Mouse (Mus musculus) v-Abl transformed pro-B cells (cell line): Measurements from ENCODE around the gene Olfr827.

Experiments
- in situ Hi-C, 2 experiments: fragments of 400-800 bp; cut with MboI; formaldehyde crosslinking; loops; one replicate each; pipeline ENCODE4 v1.15.1; 2025; ENCODE audit not compliant: unreplicated experiment in 2 of 2

The Olfr827 gene

DNA sequence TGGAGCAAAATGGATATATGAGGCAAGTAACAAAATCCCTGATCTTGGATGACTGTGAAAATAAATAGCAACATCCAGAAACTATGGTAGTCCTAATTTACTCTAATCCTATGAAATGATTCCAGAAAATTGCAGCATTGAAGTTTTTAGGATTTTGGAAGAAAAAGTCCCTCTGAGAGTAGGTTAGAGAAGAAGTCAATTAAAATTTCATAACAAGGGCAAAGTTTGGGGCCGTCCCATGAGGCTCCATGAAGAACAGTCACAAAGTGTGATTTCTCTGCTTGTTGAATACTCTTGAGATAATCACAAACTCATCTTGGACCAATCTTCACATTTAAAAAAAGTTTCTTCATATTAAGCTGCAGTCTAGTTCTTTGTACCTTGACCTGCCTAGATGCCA lies at the start of gene Olfr827:
Gene Olfr827, minus strand, starts transcription at position 101 of the 400 bp plus-strand sequence.
- in situ Hi-C loops, result no loop called here

DNA sequence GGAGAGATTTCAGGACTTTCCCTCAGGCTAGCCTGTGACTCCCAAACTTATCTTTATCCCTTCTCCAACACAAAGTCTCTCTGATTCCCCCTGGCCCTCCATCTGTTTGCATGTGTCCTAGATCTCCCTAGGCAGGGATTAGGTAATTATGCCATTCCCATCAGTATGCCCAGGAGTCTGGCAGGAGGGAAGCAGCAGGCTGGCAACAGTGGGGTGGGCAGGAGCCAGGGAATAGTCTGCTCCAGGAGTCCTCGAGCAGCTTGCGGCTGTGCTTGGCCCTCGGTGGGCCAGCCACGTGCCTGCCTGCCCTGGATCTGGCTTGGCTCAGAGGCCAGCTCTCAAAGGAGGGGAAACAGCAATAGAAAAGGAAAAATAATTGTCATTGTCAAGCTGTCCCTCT lies 49.0 kb upstream of the Olfr827 start:
- in situ Hi-C loops, result no loop called here

DNA sequence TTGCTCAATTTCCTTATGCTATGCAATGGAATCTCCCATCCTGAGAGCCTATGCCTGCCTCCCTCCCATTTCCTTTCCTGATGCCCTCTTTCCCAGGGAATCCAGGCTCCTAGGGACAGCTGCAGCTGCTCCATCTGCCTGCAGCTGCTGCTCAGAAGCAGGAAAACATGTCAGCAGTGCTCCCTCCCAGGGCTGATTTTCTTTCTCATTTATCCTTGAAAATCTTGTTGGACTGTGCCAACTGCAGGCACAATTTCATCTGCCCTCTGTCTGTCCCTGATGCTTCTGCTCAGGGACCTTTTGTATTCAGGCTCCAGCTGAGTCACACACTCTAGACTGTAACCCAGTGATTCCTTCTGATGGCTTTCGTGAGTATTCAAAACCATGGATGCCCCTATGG lies 45.3 kb upstream of the Olfr827 start:
- in situ Hi-C loops, result no loop called here

DNA sequence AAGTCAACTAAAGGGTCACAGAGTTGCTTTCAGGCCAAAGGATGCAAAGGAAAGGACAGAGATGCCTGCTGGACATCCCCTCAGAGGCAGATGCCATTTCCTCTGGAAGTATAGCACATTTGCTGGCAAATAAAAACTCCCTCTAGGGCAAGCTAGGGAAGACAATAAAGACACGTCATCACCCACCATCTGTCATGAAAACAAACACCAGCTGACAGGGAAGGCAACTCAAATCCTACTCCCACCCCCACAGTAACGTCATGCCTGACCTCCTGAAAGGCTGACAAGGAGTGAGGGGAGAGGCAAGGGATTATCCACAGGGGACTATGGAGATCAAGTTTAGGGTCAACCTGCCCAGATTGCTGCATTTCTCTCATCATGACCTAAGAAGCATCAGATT lies 30.1 kb upstream of the Olfr827 start:
- in situ Hi-C loops, result no loop called here

DNA sequence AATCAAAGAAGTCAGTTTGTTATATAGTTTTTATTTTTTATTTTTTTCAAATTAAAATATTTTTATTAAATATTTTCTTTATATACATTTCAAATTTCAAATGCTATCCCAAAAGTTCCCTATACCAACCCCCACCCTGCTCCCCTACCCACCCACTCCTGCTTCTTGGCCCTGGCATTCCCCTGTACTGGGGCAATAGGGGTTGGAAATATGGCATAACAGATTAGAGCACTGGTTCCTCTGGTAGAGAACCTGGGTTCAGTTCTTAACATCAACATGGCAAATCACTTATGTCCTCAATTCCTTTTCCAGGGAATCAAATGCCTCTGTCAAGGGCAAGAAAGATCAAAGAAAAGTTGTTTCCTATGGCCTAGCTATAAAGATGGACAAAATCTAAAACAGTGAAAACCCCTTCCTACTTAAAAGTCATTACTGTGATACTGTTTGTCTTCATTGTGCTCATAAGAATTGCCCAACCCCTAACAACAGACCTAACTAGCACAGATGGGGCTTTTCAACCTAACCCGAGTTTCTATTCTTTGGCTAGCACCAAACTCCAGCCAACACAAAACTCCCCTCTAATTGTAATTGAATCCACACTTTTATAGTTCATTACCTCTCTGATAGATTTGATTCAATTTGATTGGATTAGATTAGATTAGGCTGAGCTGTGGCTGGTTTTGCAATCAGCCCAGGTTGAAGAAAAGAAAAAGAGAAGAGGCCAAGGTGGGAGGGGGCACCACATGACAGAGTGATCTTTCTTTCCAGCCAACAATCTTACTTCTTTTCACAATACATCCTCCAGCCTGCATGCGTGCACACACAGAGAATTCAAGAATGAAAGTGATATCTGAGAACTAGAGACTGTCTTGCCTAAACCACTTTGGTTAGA lies 24.4 kb upstream of the Olfr827 start:
- in situ Hi-C loops, result no loop called here

DNA sequence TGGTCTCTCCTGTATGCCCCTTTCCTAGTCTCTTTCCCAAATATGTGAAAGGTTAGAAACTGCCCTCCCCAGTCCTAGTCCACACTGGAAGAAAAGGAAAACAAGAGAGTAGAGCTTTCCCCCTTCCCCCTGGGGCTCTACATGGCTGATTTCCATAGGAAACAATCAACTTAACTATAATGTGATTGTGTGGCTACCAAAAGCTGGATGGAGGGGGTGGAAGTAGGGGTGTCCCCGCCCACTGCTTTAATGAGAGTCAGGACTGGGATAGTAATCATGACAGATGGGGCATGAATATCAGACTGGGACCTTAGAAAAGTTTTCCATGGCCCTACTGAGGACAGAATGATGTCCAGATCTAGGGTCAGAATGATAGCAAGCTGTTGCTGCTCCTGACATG lies 20.4 kb upstream of the Olfr827 start:
- in situ Hi-C loops, result loop anchor here in 1 of 2 experiments (5.0 kb wide), 1 partner anchor 63 kb away; no protein-coding TSS in a partner anchor

DNA sequence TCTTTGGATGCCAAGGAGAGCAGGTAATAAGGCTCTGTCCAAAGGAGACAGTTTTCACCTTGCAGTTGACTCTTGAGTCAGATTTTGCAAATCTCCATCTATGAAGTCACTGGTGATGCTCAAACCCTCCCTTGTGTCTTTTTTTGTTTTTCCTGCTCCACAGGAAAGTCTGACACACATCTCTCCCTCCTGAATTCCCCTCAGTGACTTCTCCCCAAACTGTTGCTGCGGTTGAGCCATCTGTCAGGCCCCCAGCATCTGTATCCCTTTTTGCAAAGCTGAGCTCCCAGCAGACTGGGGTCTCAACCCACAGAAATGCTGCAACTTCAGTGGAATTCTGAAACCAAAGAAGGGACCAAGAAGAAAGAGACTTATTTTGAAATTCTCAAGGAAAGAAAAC lies 17.9 kb upstream of the Olfr827 start:
- in situ Hi-C loops, result loop anchor here in 1 of 2 experiments (5.0 kb wide), 1 partner anchor 65 kb away; no protein-coding TSS in a partner anchor

DNA sequence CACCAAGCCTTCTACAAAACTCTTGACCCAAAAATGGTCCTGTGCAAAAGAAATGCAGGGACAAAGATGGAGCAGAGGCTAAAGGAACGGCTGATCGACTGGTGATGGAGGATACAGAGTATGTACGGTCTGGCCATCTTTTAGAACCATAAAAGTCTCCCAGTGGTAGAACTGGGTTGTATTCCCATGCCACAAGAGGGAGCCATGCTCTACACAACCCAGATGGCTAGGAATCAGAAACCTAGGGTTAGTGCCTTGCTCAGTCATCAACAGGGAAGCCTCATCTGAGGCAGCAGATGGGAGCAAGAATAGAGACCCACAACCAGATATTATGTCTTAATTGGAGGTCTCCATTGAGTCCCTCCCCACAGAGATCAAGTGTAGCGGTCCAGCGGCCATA lies 15.4 kb upstream of the Olfr827 start:
- in situ Hi-C loops, result loop anchor here (5.0 kb wide), 2 partner anchors 68 to 133 kb away; no protein-coding TSS in a partner anchor

DNA sequence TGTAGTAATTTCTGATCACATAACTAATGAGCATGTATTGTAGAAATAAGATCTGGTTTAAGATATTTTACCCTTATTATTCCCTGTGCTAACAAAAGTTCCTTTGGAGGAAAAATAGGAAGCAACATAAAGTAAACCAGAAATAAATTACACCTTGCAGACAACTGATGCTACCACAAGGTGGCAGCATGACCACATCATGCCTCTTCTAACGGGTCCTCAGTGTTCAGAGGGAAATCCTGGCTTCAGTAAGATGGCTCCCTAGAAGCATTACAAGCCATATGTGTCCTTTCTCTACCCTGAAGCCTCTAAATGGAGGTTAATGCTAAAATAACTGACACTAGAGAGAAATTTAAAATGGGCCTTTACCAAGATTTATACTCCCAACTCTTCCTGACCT lies 14.0 kb upstream of the Olfr827 start:
- in situ Hi-C loops, result loop anchor here (5.0 kb wide), 2 partner anchors 69 to 134 kb away; no protein-coding TSS in a partner anchor

DNA sequence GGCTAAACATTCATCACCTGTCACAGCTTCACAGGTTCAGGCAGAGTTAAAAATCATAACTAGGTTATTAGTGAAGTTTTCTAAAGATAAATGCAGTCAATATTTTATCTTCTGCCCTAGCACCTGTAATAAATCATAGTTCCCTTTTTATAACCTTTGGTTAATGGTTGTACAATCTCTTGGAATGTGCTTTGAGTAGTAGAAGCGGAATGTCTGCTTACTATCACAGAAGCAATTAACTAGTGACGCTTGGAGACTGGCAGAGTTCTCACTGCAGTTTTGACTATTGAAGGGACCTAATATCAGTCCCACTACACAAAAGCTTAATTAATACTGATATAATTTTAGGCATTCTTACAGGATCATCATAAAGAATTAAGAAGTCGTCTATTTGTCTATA lies 10.8 kb upstream of the Olfr827 start:
- in situ Hi-C loops, result loop anchor here (5.0 kb wide), 2 partner anchors 72 to 137 kb away; no protein-coding TSS in a partner anchor

DNA sequence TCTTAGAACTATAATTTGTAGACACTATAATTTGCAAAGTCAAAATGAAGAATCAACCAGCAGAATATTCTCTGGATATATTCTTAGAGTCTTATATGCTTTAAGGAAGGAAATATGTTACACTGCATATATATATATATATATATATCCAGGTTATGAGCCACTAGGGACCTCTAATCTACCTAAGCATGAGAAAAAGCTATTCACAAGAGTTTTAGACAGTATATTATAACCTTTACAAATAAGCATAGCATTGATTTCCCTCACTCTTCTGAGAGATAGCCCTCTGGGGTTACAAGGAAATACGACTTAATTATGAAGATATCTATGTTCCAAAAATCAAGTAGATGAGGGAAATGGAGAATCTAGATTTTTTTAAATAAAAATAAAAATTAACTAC lies 30.1 kb downstream of the Olfr827 start, which contains the start of gene Olfr826:
Gene Olfr826, minus strand, starts transcription at position 101 of the 400 bp plus-strand sequence.
- in situ Hi-C loops, result no loop called here

DNA sequence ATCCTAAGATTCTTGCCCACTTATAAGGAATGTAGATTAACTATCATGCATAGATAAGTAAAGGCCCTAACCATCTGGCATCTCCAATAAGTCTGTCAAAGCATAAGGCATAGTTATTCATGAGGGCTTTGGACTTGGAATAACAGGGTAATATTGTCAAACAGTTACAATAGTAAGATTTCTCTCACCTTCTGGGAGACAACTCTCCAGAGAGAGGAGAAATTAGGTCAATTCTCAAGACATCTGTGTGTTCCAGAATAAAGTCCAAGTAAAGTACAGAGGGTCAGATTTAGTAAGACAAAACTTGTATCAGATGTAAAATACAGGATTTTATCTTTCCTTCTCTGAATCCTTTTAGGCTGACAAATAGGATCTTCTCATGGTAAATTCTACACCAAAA lies 47.5 kb downstream of the Olfr827 start, which contains the start of gene Olfr825:
Gene Olfr825, minus strand, starts transcription at position 101 of the 400 bp plus-strand sequence.
- in situ Hi-C loops, result no loop called here

DNA sequence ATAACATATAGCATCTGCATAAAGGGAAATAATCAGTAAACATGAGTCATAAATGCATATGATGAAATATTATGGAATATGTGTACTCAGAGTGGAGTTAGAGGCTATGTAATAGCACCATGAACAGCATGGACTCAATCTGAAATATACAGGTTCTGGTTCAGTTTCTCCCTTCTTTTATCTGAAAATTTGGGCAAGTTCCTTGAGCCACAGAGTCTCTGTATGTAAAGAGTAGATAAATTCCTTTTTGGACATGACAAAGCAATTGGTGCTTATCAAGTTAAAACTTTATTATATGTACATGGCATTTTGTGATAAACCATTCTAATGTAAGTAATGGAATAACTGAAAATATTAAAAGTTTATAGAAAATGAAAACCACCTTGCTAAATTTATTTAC lies 49.0 kb downstream of the Olfr827 start:
- in situ Hi-C loops, result no loop called here
